Mouse (Mus musculus) hindbrain, embryonic 11.5 days (tissue): ENCODE results near the gene Pdcd10. TPM values are rescaled to one million over a fixed set of nuclear protein-coding genes. Genes with fewer than 3 reads are reported as not detected.

Source experiments
- ATAC-seq: fragments of 200-750 bp; cut with Nextera tagmentation; 2 replicates; pipeline ENCODE4 v1.8.0; 2017; ENCODE audit warnings: mild to moderate bottlenecking, moderate TSS enrichment, moderate library complexity; ENCODE audit not compliant: low FRiP score
- DNase-seq: peaks from one replicate; pipeline ENCODE4 v3.0.0-alpha.2; 2015; ENCODE audit warnings: low spot score
- H3K27ac ChIP-seq: fragments of 300-500 bp; sonication (generic); 2 replicates; pipeline ENCODE4 v1.5.1; 2014; ENCODE audit warnings: mild to moderate bottlenecking, low read depth, low read length
- H3K27me3 ChIP-seq: fragments of 300-500 bp; sonication (generic); 2 replicates; pipeline ENCODE4 v1.6.1; 2014; ENCODE audit warnings: mild to moderate bottlenecking, low read length, moderate library complexity, mixed read lengths; ENCODE audit not compliant: control insufficient read depth, insufficient read depth
- H3K36me3 ChIP-seq: fragments of 300-500 bp; sonication (generic); 2 replicates; pipeline ENCODE4 v1.6.1; 2014; ENCODE audit warnings: mild to moderate bottlenecking, low read length, moderate library complexity, mixed read lengths; ENCODE audit not compliant: control insufficient read depth, insufficient read depth
- H3K4me1 ChIP-seq: fragments of 300-500 bp; sonication (generic); replicated peaks from 2 replicates; pipeline ENCODE4 v1.6.1; 2014; ENCODE audit warnings: low read length, mixed read lengths; ENCODE audit not compliant: control insufficient read depth, insufficient read depth
- H3K4me2 ChIP-seq: fragments of 300-500 bp; sonication (generic); replicated peaks from 2 replicates; pipeline ENCODE4 v1.6.1; 2014; ENCODE audit warnings: mild to moderate bottlenecking, low read depth, low read length
- H3K4me3 ChIP-seq: fragments of 300-500 bp; sonication (generic); 2 replicates; pipeline ENCODE4 v1.5.1; 2014; ENCODE audit warnings: low read depth, low read length
- H3K9ac ChIP-seq: fragments of 300-500 bp; sonication (generic); 2 replicates; pipeline ENCODE4 v1.6.1; 2014; ENCODE audit warnings: low read depth, low read length
- H3K9me3 ChIP-seq: fragments of 300-500 bp; sonication (generic); 2 replicates; pipeline ENCODE4 v1.6.1; 2016; ENCODE audit warnings: low read length; ENCODE audit not compliant: control insufficient read depth
- WGBS: fragments of 180-500 bp; shearing (Covaris S2); extraction: QIAGEN DNeasy Blood & Tissue Kit; methylation state at CpG from one replicate; pipeline ENCODE4 v1.1.7; 2014; 5-methylcytosine and 5-hydroxymethylcytosine counted together
- polyA plus RNA-seq: library from polyadenylated mRNA; unstranded; fragments of >200 nt; fragmentation: Nextera tagmentation; extraction: Ambion mirVana; gene quantifications from 2 replicates; pipeline ENCODE4 v1.2.1, GENCODE M21; 2014

Pdcd10 gene
- 93.7 and 103 TPM in 2 replicates for polyA plus RNA-seq

GRCm38 (mm10) chr3:75556695-75557291 lies at the start of gene Pdcd10:
Gene Pdcd10, minus strand, starts transcription at chr3:75556856.
- ATAC-seq = peak; percentile 98
- under 1% methylated on average over 35 of the region's 35 CpGs for WGBS
- H3K9me3 ChIP-seq = no peaks in the 10 kb centered on the region

GRCm38 (mm10) chr3:75584898-75585297 lies 28.2 kb upstream of the Pdcd10 start:
- Histone ChIP-seq H3K4me2 (no peak overlapping the region), H3K4me3 (no peak overlapping the region), H3K4me1 (no peaks in the 10 kb centered on the region), H3K36me3 (no peaks in the 10 kb centered on the region), H3K27ac (no peak overlapping the region), H3K9ac (no peak overlapping the region), H3K9me3 (no peaks in the 10 kb centered on the region), H3K27me3 (no peaks in the 10 kb centered on the region)
- WGBS = 89% methylated on average over 4 of the region's 4 CpGs
- DNase-seq (no peak), ATAC-seq (no peak)

More at GRCm38 (mm10) chr3:75556695-75557291, at the start of gene Pdcd10:
- H3K27me3 ChIP-seq = no peaks in the 10 kb centered on the region
- H3K4me2 ChIP-seq = peak within 1 kb of the TSS; percentile 78
- no peaks in the 10 kb centered on the region; the same call in 1 of the 2 replicates for H3K4me1 ChIP-seq
- H3K27ac ChIP-seq = peak within 1 kb of the TSS; percentile 74
- H3K4me3 ChIP-seq = peak within 1 kb of the TSS; percentile 88
- H3K36me3 ChIP-seq = no peaks in the 10 kb centered on the region
- H3K9ac ChIP-seq = peak within 1 kb of the TSS; percentile 90
- DNase-seq = peak; percentile 100

GRCm38 (mm10) chr3:75583293-75583692 lies 26.6 kb upstream of the Pdcd10 start:
- ATAC-seq (no peak), DNase-seq (no peak)
- WGBS = 95% methylated on average over 3 of the region's 3 CpGs
- Histone ChIP-seq H3K4me3 (no peak overlapping the region), H3K27ac (no peak overlapping the region), H3K27me3 (no peaks in the 10 kb centered on the region), H3K4me1 (no peaks in the 10 kb centered on the region), H3K4me2 (no peak overlapping the region), H3K9me3 (no peaks in the 10 kb centered on the region), H3K36me3 (no peaks in the 10 kb centered on the region), H3K9ac (no peak overlapping the region)

GRCm38 (mm10) chr3:75579352-75579751 lies 22.7 kb upstream of the Pdcd10 start:
- peak; percentile 53; the same call in 1 of the 2 replicates for ATAC-seq
- Histone ChIP-seq H3K9ac (no peak overlapping the region), H3K36me3 (no peaks in the 10 kb centered on the region), H3K9me3 (no peaks in the 10 kb centered on the region), H3K27ac (no peak overlapping the region), H3K4me2 (no peak overlapping the region), H3K27me3 (no peaks in the 10 kb centered on the region), H3K4me1 (no peaks in the 10 kb centered on the region), H3K4me3 (no peak overlapping the region)
- WGBS = 52% methylated on average over 4 of the region's 4 CpGs
- peak; percentile 41 for DNase-seq

- no peaks in the 10 kb centered on the region for H3K36me3 ChIP-seq
- no peaks in the 10 kb centered on the region for H3K27me3 ChIP-seq
- no peaks in the 10 kb centered on the region for H3K4me1 ChIP-seq
- no peak overlapping the region for H3K4me2 ChIP-seq
- ATAC-seq (no peak), DNase-seq (no peak)
- no peaks in the 10 kb centered on the region for H3K9me3 ChIP-seq
- no peak overlapping the region for H3K27ac ChIP-seq
- WGBS = 92% methylated on average over 1 of the region's 1 CpGs
- no peak overlapping the region for H3K9ac ChIP-seq
- H3K4me3 ChIP-seq = no peak overlapping the region
Measured at GRCm38 (mm10) chr3:75575582-75575981, 18.9 kb upstream of the Pdcd10 start.

- H3K4me3 ChIP-seq = no peak overlapping the region
- WGBS = 79% methylated on average over 2 of the region's 2 CpGs
- no peak for ATAC-seq
Measured at GRCm38 (mm10) chr3:75574074-75574473, 17.4 kb upstream of the Pdcd10 start.

GRCm38 (mm10) chr3:75557292-75557691 lies 636 bp upstream of the Pdcd10 start, which contains the start of gene Serpini1:
Gene Serpini1, plus strand, starts transcription at chr3:75557547.
- peak; percentile 96 for ATAC-seq
- WGBS = under 1% methylated on average over 19 of the region's 19 CpGs
- DNase-seq = peak; percentile 90
- Histone ChIP-seq H3K27ac (peak within 1 kb of the TSS; percentile 74), H3K4me1 (no peaks in the 10 kb centered on the region; the same call in 1 of the 2 replicates), H3K27me3 (no peaks in the 10 kb centered on the region), H3K9ac (peak within 1 kb of the TSS; percentile 90), H3K4me3 (peak within 1 kb of the TSS; percentile 88), H3K36me3 (no peaks in the 10 kb centered on the region), H3K9me3 (no peaks in the 10 kb centered on the region), H3K4me2 (peak within 1 kb of the TSS; percentile 78)

More at GRCm38 (mm10) chr3:75574074-75574473, 17.4 kb upstream of the Pdcd10 start:
- Histone ChIP-seq H3K27ac (no peak overlapping the region), H3K4me1 (no peaks in the 10 kb centered on the region), H3K27me3 (no peaks in the 10 kb centered on the region), H3K9ac (no peak overlapping the region), H3K4me2 (no peak overlapping the region), H3K9me3 (no peaks in the 10 kb centered on the region), H3K36me3 (no peaks in the 10 kb centered on the region)
- DNase-seq = no peak

GRCm38 (mm10) chr3:75556121-75556694 lies 448 bp downstream of the Pdcd10 start:
- peak overlapping the region; percentile 65 for H3K27ac ChIP-seq
- no peaks in the 10 kb centered on the region for H3K36me3 ChIP-seq
- ATAC-seq (peak; percentile 67; the same call in 1 of the 2 replicates), DNase-seq (peak; percentile 42)
- H3K27me3 ChIP-seq = no peaks in the 10 kb centered on the region
- H3K9ac ChIP-seq = peak overlapping the region; percentile 90
- H3K4me2 ChIP-seq = peak overlapping the region; percentile 78
- H3K9me3 ChIP-seq = no peaks in the 10 kb centered on the region
- H3K4me3 ChIP-seq = peak overlapping the region; percentile 88
- no peaks in the 10 kb centered on the region; the same call in 1 of the 2 replicates for H3K4me1 ChIP-seq
- under 1% methylated on average over 34 of the region's 36 CpGs for WGBS

- no peak for ATAC-seq
- Histone ChIP-seq H3K36me3 (no peaks in the 10 kb centered on the region), H3K4me1 (no peaks in the 10 kb centered on the region; the same call in 1 of the 2 replicates), H3K4me3 (no peak overlapping the region), H3K9me3 (no peaks in the 10 kb centered on the region), H3K9ac (no peak overlapping the region), H3K27ac (no peak overlapping the region), H3K27me3 (no peaks in the 10 kb centered on the region), H3K4me2 (no peak overlapping the region)
- DNase-seq = no peak
Measured at GRCm38 (mm10) chr3:75551248-75551647, 5.4 kb downstream of the Pdcd10 start.
